Comparison of ENCODE assay signal across 7 mouse cellular contexts in the genomic region with DNA sequence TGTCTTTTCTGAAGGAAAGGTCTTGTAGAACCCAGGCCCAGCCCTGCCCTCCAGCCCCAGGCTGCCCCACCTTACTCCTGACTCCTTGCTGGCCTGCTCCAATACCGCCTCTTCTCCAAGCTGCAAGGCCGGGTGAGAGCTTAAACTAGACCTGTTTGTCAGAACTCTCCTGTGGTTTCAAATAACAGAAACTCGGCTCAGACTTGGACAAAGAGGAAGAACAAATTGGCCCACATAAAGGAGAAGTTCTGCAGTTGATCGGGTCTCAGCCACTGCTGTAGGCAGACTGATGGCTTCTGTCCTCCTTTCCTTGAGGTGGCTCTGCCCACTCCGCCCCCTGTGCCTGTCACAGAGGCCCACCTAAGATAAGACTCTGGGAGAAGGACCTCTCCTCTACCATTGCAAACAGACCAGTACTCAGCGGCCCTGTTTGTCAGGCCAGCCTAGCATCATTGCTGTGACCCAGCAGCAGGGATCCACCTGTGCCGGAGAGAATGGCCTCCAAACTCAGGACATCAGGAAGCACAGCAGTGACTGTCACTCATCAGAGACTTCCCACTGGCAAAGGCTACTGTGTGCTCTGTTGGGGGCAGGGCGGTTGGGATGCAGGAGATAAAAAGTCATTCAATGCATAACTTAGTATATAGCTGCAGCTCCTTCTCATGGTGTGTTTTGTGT.
DNase-seq lines count a peak whose midpoint lies in the region; ATAC-seq and TF ChIP-seq lines count a peak whose summit lies in the region.

No protein-coding gene starts in this region.

- peak overlapping the region; percentile 2; the same call in 1 of the 2 replicates for H3K9ac ChIP-seq in kidney, embryonic 16.5 days (replicated peaks; ENCODE audit: low read length)

- no peak overlapping the region for H3K4me2 ChIP-seq in kidney, embryonic 16.5 days (replicated peaks; ENCODE audit: low read depth, low read length)

- no peak for TF ChIP-seq POLR2A in bone marrow macrophage, adult 2 months (IDR thresholded peaks at IDR 0.05; ENCODE audit: borderline replicate concordance, low read depth, low read length)

- H3K36me3 ChIP-seq in kidney, embryonic 16.5 days (ENCODE audit: insufficient read depth, low read length): no peaks in the 10 kb centered on the region
- H3K36me3 ChIP-seq in embryonic facial prominence, embryonic 10.5 days (replicated peaks): peaks cover 7% of the 10 kb centered on the region; the same call in 1 of the 2 replicates

- ATAC-seq in kidney, embryonic 16.5 days (ENCODE audit: low FRiP score, low TSS enrichment): no peak
- peak; percentile 77 for ATAC-seq in monocyte, adult 5-6 weeks (replicated peaks; ENCODE audit: insufficient number of reproducible peaks, low FRiP score, low TSS enrichment, poor library complexity, severe bottlenecking)

- 59% methylated on average over 8 of the region's 8 CpGs for WGBS in kidney, embryonic 16.5 days
- 55% methylated on average over 8 of the region's 8 CpGs for WGBS in embryonic facial prominence, embryonic 10.5 days

- no peak for TF ChIP-seq CTCF in bone marrow macrophage, adult 2 months (IDR thresholded peaks at IDR 0.05; ENCODE audit: low read depth, low read length)

- peaks cover 68% of the 10 kb centered on the region for H3K4me1 ChIP-seq in kidney, embryonic 16.5 days (ENCODE audit: insufficient read depth, low read length)
- peaks cover 15% of the 10 kb centered on the region for H3K4me1 ChIP-seq in bone marrow macrophage, adult 2 months (ENCODE audit: control insufficient read depth, insufficient read depth, low read length)
- H3K4me1 ChIP-seq in embryonic facial prominence, embryonic 10.5 days: peaks cover 45% of the 10 kb centered on the region

- H3K27me3 ChIP-seq in kidney, embryonic 16.5 days (ENCODE audit: insufficient read depth, low read length): no peaks in the 10 kb centered on the region
- H3K27me3 ChIP-seq in embryonic facial prominence, embryonic 10.5 days (replicated peaks; ENCODE audit: low read depth, poor library complexity, severe bottlenecking): no peaks in the 10 kb centered on the region

- no peaks in the 10 kb centered on the region for H3K9me3 ChIP-seq in kidney, embryonic 16.5 days (ENCODE audit: low read length)
- no peaks in the 10 kb centered on the region for H3K9me3 ChIP-seq in embryonic facial prominence, embryonic 10.5 days

- DNase-seq in kidney, postnatal 36 days: no peak
- DNase-seq in embryonic facial prominence, embryonic 10.5 days (ENCODE audit: low spot score): no peak
- DNase-seq in thymus, postnatal 0 days (ENCODE audit: low spot score): no peak
- DNase-seq in adrenal gland, adult (ENCODE audit: inconsistent age in 2 of 2, low spot score in 1 of 2): no peak

- no peak overlapping the region for H3K4me3 ChIP-seq in kidney, embryonic 16.5 days (ENCODE audit: low read length)
- H3K4me3 ChIP-seq in bone marrow macrophage, adult 2 months (ENCODE audit: insufficient read depth, low read length): no peak overlapping the region
- no peak overlapping the region for H3K4me3 ChIP-seq in embryonic facial prominence, embryonic 10.5 days

- peak overlapping the region; percentile 65 for H3K27ac ChIP-seq in kidney, embryonic 16.5 days (ENCODE audit: low read length)
- H3K27ac ChIP-seq in bone marrow macrophage, adult 2 months (ENCODE audit: insufficient read depth, low read depth, low read length): peak overlapping the region; percentile 17; the same call in 1 of the 2 replicates
- H3K27ac ChIP-seq in embryonic facial prominence, embryonic 10.5 days (replicated peaks): peak overlapping the region; percentile 73

Comparison
In these comparisons a context has a peak if more than half of its experiments do, and no peak if none do; other contexts are left out.
1. H3K27ac ChIP-seq: peak in every context shown above with its lines; median percentile 73 in embryonic facial prominence, embryonic 10.5 days; 65 in kidney, embryonic 16.5 days; 17 in bone marrow macrophage, adult 2 months.